Mouse (Mus musculus) erythroid progenitor cell, adult 5-6 weeks (primary cell): ENCODE results near the gene Guca2a. TPM values are rescaled to one million over a fixed set of nuclear protein-coding genes. Genes with fewer than 3 reads are reported as not detected.

Experiments
- ATAC-seq: replicated peaks from 2 replicates; pipeline ENCODE4 v1.8.0; 2016; ENCODE audit warnings: moderate number of reproducible peaks, mild to moderate bottlenecking, moderate TSS enrichment, inconsistent platforms; ENCODE audit not compliant: poor library complexity, low FRiP score, severe bottlenecking
- total RNA-seq, 2 experiments: library from RNA; stranded (forward) in 1 of 2; stranded (reverse) in 1 of 2; fragments of 150-400 nt in 1 of 2; fragments of 186-747, 209-891 nt in 1 of 2; gene quantifications; 2 replicates each; pipeline versions ENCODE4 v1.2.3 to v1.2.4; 2015 to 2017; ENCODE audit warnings: low replicate concordance in 2 of 2

The Guca2a gene
- total RNA-seq, 2 experiments from 2014 or later = not detected

DNA sequence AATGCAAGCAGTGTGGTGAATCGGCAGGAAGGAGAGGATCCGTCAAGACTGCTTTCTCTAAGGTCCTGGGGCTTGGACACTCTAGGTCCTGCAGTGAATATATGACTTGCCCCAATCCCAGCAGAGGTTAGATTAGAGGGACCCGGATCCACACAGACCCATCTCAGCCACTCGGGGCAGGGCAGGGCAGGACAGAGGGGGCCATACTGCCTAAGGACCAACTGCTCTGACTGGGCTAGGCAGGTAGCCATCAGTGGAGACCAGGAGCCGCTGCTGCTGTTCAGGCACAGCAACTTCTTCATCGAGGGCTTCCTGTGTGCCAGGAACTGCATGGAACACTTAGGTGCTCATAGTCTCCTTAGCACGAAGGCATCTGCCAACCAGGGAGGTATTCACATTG lies 773 bp upstream of the Guca2a start:
- ATAC-seq = no peak

DNA sequence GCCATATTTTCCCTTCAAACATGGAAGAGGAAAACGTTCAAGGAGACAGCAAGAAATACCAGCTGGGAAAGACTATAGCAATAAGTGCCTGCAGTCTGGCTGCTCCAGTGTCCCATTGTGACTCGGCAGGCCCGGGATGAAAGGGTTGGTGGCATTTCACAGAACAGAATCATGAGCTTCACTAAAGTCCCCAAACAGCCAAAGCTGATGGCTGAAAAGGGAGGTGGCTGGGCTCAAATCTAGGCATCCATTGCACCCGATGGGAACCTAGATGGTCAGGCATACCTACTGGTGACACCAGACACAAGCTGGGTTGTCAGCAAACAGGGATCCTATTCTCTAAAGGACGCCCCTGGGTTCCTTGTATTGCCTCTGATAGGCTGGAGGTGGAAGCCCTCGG lies 442 bp downstream of the Guca2a start:
- ATAC-seq = no peak

DNA sequence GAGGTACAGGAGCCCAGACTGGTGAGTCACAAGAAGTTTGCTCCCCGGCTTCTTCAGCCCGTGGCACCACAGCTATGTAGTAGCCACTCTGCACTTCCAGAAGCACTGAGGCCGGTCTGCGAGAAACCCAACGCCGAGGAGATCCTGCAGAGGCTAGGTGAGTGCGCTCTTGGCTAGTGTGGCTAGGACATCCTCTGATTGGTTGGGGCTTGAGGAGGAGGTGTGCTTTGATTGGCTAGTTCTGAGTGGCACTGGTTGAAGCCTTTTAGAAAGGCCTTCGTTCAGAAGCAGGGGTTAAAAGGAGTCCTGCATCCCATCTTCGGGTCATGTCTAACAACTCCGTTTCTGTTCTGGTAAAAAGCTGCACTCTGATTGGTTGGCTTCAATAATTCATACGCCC lies 1.2 kb downstream of the Guca2a start:
- ATAC-seq = no peak

DNA sequence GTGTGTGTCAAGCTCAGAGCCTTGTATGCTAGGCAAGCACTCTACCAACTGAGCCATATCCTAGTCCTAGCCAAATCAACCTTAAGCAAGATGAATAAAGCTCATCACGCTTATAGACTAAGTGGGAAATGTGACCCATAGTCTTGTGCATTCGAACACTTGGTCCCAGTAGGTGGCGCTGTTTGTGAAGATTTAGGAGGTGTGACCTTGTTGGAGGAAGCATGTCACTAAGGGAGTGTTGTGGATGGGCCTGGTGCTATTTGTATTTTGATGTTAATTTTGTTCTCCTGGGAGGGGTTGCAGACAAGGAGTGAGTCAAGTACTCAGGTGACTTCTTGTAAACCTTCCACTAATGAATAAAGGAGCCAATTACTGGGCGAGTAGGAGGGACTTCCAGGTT lies 5.2 kb downstream of the Guca2a start:
- no peak for ATAC-seq

DNA sequence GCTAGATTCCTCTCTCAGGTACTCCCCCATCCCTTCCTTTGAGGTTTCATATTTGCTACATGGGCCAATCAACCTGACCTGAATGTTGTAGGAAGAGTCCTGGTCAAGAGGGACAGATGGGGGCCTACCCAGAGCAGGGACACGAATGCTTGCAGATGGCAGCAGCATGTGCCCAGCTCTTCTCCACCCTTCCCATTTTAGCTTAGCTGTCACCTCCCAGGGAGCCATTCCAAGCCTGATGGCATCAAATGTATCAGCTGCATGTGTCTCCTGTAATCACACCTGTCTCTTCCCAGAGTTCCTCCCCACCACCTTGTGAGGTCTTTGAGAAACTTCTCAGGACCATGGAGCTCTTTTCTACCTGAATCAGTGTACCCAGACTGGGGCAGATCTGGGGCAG lies 19.5 kb downstream of the Guca2a start:
- ATAC-seq = no peak

DNA sequence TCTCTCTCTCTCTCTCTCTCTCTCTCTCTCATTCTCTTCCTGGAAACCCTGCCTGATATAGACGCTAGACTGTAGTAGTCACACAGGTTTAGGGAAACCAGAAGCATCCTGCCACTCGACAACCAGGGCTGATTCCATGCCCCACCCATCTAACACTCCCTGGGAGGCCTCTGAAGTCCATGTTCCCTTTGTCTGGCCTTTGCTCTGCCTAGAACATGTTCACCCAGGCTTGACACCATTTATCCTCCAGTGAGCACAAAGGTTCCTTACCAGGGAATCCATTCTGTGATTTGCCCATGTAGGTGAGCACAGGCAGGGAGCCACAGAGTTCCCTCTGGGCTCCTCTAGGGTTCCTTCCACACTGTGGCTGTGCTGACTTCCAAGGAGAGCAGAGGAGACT lies 20.7 kb downstream of the Guca2a start:
- ATAC-seq = no peak

DNA sequence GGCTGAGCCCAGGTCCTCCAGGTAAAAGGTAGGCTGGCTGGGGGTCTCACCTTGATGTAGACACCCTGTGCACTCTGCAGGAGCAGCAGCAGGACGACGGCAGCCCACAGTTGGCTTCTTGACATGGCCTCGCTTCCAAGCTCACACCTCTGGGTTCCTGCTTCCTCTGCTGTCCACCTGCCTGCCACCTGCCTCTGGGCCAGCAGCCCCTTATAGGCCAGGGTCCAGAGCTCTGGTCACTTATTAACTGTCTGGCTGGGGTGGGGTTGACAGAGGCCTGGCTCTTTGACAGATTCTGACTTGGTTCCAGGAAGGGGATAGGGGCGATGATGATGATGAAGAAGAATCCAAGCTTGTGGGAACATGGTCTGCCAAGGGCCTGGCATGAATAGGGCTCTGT lies 21.2 kb downstream of the Guca2a start, which contains the start of gene Guca2b:
Gene Guca2b (minus strand): TSS at position 224 of the 400 bp plus-strand sequence.
- no peak for ATAC-seq

DNA sequence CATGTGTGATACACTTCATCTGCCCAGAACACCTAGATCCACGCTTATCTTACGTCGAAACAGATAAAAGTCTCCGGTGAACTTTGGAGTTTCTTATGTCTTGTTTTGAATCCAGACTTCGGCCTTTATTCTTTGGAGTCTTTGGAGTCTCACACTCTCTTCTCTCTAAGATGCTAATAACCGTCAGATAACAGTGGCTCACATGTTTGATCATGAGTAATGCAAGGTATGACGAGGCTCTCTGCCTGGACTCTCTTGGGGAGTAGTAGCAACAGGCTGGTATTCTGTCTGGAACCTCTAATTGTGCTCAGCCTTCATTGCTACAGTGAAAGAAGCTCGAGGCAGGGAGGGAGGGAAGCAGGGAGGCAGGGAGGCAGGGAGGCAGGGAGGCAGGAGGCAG lies 22.5 kb downstream of the Guca2a start:
- ATAC-seq = no peak

DNA sequence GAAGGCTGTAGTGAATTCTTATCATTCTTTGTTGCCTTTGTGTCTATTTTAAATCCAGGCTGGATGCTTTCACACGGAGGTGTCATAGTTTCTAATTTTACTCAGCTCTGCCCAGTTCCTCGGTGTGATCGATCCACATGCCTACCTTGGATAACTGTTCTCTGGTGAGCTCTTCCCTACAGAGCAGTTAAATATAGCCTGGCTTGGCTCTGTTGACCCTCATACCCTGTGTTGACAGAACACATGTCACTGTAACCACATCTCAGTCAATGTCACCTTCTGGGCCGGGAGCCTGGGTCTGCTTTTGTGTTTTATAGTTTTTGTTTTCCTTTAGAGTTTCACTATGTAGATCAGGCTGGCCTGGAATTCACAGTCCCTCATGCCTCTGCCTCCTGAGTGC lies 24.6 kb downstream of the Guca2a start:
- no peak for ATAC-seq

DNA sequence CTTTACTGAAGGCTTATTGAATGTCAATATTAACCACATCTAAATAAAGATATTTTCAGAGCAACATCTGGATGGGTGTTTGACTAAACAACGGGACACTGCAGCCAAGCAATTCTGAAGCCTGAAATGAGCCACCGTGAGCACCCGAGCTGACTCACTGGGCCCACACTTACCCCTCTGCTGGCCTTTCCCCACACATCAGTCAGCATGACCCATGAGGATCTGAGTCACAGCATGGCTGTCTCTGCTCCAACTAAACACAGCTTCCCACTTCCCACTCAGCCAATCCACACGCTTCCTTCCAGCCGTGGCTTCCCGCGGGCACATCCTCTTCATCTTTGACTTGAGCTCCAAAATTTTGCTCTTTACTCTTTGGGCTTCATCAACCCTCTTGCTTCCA lies 25.5 kb downstream of the Guca2a start:
- ATAC-seq = no peak

DNA sequence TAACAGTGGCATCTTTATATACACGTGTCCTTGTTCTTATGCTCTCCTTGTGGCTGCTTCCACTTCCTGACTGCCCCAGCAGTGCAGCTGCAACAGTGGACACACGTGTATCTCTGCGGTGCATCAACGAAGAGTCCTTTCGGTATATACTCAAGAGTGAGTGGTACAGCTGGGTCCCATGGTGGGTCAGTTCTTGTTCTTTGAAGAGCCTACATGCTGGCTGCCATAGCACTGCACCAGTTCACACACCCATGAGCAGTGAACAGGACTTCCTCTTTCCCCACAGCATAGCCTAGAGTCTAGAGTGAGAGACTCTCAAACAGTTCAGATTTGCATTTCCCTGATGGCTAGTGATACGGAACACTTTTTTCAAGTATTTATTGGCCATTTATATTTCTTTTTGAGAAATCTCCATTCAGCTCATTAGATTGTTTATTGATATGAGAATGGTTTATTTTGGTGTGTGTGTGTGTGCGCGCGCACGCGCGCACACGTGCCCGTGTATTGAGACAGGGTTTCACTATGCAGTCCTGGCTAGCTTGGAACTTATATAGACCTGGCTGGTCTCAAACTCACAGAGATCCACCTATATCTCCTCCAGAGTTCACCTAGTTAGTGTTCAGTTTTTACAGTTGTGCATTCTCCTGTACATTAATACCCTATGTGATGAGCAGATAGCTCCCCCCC lies 26.0 kb downstream of the Guca2a start:
- ATAC-seq = no peak

DNA sequence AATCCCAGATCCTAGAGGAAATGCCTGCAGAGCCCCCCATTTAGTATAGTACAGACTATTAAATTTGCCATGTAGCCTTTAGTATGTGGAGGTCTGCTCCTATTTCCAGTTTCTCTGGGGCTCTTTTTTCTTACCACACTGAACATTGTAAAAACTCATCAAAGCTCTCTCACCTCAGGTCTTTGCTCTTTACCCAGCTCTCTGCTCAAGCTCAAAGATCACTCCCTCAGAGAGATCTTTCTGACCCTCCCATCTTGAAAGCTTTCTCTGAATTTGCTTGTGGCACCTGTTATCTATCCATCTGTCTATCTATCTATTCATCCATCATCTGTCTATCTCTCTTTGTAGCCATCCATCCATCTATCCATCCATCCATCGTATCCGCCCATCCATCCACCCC lies 27.7 kb downstream of the Guca2a start:
- ATAC-seq = no peak

DNA sequence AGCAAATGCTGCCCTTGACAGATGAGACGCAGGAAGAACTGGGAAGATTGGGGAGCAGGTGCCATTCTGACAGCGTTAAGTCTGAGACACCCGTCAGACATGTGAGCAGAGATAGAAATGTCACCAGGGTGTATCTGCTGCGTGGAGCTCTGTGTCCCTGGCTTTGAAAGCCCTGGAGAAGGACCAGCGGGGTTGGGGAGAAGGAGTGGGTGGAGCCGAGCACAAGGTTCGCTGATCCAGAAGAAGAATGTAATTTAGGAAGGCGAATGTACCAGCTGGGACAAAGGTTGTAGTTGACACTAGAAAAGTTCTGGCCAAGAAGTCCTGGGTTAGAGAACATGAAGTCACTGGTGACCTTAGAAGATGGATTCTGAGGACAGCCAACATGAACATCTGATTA lies 28.6 kb downstream of the Guca2a start:
- ATAC-seq = no peak

DNA sequence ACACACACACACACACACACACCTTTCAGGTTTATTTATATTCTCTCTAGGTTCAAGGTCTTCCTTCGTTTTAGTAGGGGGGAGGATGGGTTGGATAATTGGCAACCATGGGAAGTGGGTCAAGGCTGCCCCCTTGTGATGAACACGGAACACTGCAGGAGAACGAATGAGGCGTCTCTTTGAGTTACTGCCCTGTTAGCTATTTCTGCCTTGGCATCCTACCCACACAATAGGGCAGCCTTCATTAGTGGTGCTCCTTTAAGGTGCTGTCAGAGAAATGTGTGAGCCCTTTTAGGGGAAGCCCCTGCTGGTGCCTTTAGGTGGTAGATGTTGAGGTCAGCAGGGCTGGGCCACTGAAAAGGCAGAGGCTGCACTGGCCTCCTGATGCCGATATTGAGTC lies 29.9 kb downstream of the Guca2a start:
- no peak for ATAC-seq

DNA sequence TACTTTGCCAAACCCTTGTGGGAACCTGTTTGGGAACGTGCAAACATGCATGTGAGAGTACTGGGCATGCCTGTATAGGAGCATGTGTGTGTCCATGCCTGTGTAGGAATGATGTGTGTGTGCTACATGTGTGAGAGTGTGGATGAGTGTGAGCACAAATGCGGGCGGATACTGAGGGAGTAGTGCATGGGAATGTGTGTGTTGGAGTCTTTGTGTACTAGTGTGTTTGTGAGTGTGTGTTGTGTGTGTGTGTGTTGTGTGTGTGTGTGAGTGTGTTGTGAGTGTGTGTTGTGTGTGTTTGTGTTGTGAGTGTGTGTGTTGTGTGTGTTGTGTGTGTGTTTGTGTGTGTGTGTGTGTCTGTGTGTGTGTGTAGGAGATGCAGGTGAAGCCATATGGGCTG lies 30.7 kb downstream of the Guca2a start:
- ATAC-seq = no peak

DNA sequence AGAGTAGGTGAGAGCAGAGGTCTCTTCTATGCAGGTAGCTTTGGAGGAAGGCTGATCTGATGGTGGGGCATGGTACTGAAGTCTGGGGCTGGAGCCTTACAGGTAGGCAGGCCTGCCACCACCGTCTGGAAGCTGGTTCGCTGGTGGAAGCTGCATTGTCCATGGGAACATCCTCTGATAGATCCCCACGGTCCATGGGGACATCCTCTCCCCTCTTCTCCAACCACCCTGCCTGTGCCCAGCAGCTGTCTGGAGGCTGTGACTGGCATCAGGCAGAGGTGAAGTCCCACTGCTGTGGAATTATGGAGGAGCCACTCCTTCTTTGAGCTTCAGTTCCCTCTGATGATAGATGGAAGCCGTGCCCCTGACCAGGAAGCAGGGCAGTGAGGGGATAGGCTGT lies 31.1 kb downstream of the Guca2a start:
- ATAC-seq = no peak

DNA sequence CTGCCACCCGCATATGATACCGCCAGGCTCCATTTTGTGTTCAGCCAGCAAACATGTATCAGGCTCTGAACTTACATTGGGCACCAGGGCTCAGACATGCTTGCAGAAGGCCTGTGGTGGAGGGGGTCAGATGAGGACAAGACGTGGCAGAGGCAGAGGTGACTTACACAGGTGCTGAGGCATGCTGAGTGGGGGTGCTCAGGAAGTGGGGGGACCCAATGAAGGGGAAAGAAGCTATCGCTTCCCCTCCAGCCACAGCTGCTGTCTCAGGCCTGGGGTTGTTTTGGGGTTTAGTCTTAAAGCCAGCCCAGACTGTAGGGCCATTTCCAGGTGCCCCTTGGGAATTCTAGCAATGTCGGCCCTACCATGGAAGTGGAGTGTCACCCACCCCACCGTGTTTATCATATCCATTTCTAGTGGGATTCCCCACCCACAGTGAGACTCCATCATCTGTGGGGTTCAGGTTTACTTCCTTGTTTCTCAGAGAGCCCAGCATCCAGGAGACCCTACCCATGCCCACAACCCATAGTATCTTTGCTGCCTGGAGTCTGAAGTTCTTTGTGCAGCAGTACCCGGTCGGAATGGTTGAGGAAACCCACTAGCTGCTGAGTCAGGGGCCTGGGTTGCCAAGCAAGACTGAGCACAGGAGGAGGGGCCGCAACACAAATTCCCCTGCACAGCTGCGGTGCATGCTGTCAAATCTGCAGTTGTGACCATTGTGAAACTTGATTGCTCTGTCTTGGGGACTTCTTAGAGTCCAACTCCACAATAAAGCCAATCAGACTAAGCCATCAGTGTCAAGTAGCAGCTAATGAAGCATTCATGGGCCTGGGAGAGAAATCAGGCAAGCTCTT lies 32.1 kb downstream of the Guca2a start:
- ATAC-seq = no peak

DNA sequence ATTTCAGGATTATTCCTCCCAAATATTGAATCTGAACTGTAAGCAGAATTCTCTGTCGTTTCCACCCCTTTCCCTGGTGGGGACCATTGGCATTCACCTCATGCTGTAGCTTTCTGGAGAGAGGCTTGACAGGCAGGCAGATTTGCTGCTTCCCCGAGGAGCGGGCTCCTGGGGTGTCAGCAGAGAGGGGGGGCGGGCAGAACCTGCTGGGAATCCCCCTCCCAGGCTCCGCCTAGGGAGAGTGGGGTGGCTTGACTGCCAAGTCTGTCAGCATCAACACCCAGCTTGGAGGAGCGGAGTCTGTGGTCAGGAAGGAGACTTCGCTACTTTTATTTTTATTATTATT lies 32.7 kb downstream of the Guca2a start:
- ATAC-seq = no peak

DNA sequence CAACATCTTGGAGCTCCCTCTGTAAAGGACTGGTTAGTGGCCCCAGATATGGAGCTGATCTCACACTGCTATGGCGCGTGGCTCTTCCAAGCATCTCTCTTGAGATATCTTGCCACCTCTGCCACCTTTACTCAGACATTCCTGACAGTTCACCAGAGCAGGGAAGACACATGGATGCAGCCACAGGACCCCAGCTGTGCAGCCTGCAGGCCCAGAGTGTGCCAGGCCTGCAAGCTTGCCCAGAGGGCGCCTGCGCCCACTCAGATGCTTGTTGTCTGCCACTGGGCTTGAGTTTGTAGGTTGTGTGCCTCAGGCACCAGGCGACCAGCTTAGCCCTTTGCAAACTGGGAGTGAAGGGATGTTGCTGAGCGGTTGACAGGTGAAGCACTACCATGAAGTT lies 33.2 kb downstream of the Guca2a start:
- ATAC-seq = no peak

DNA sequence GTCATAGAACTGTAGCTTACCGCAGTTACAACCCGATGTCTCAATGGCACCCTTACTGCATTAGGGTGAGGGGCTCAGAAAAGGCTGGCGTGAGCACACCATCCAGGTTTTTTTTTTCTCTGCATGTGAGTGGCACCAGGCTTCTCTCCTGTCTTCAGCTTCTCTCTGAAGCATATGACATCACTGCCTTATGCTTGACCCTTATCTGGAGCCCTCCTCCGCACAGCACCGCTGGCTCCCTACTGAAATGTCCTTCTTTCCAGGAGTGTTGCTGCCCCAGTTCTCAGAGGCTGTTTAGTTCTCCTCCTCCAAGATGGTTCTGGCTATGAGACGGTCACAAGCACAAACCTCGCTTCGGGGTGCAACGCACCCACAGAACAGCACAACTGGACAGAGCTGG lies 33.7 kb downstream of the Guca2a start:
- ATAC-seq = no peak

DNA sequence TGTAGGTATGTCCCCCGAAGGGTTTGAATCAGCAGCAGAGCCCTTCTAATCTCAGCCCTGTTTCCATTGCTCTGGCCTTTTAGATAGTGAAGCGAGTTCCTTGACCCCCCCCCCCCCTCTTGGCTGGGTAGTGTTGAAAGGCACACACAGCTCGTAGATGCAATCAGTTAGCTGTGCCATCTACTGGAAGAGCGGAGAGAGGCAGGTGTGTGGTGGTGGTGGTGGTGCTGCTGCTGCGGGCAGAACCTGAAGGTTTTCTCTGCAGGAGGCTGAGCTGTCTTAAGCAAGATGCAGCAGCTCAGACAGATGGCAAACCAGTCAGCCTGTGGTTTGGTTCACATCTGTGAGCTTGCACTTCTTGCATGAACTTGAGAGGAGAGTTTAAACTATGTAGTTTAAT lies 35.2 kb downstream of the Guca2a start:
- ATAC-seq = no peak

DNA sequence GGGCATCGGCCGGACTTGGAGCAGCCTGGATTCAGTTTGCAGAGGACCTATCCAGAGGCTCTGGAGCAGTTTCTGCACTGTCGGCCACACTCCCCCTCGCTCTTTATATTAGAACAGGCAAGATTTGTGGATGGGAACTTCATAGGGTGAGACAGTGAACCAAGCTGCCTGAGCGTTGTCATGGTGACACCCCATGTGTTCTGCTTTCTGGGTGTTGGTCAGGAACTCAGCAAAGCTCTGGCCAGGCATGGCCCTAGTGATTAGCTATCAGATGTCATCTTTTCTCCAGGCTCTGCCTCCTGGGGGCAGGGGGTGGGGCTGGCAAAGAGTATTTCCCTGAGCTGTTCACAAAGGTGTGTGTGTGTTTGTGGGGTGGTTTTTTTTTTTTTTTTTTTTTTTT lies 45.1 kb downstream of the Guca2a start:
- no peak for ATAC-seq
